Mouse (Mus musculus): Measurements from ENCODE around the gene Trub2. TPM values are rescaled to one million over a fixed set of nuclear protein-coding genes. Genes with fewer than 3 reads are reported as not detected.

Gene Trub2
- total and polyA plus RNA-seq, 3 experiments, result 40.9 to 44.7 TPM; not detected in 1

DNA sequence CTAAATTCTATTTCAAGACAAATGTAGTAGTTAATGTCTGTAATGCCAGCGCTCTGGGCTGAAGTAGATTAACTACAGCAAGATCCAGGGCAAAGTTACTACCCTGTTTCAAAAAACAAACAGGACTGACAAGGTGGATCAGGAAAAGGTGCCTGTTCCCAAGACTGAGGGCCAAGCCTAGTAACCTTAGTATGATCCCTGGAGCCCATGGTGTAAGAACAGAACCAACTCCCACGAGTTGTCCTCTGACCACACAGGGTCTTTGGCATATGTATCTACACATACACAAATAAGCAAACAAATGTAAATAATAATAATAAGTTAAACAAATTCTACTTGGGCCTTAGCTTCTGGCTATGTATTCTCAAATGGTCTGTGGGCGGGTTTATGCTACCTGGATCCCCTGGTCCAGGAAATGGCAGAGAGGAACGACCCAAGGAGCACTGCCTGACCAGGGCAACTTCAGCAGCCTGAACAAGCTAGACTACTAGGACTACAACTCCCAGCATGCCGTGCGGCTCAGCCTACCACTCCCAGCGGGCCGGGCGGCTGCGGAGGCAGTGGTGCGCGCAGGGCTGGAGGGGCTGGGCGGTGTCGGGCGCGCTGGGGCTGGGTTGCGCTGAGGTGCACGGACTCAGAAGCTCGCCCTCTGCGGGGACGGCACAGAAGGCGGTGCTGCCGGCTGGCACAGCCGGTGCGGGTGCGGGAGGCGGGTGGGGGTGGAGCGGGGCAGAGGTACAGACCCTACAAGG is 13.9 kb upstream of the Trub2 start, which contains the start of gene Slc27a4 (continued):
- TF ChIP-seq GATA1 (IDR thresholded peaks at IDR 0.05; ENCODE audit: low read depth, low read length), result no peak
- TF ChIP-seq BHLHE40 (IDR thresholded peaks at IDR 0.05; ENCODE audit: borderline replicate concordance, low read depth, low read length), result no peak
- TF ChIP-seq USF1 (IDR thresholded peaks at IDR 0.05; ENCODE audit: low read depth, low read length), result 0 out of 2 replicates have a peak, but pooled peaks have one; percentile 29

DNA sequence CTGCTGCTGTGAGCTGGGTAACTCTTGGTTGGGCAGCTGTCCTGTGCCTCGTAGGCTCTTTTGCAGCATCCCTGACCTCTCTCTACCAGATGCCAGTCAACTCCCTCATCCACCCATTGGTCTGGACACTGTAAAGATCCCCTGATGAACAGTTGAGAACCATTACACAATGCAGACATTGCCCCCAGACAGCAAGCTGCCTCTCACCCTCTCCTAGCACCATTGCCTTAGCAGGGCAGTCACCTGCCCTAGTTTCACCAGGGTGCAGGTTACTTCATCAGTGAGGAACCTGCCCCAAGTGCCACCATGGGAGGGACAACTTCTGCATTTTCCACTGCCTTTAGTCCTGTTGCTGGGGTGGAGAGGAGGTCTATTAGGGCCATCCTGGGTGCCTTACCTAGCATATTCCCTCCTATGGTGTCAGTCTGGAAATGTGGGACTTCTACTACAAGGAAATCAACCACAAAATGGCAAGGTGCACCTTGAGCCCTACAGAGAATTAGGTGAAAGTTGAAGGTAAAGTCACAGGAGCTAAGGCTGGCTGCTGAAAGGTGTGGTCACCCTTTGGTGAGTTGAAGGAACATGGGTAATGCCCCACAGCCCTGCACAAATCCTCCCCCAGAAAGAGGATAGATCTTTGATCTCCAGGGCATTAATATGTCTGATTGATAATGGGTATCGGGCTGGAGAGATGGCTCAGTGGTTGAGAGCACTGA is 4.6 kb upstream of the Trub2 start:
- TF ChIP-seq SIN3A (IDR thresholded peaks at IDR 0.05; ENCODE audit: low read length) (no peak), HCFC1 (IDR thresholded peaks at IDR 0.05; ENCODE audit: low read depth, low read length) (no peak), MXI1 (IDR thresholded peaks at IDR 0.05; ENCODE audit: low read depth, low read length) (no peak), NRF1 (IDR thresholded peaks at IDR 0.05; ENCODE audit: insufficient read depth, low read depth, low read length, poor library complexity, severe bottlenecking) (no peak), USF1 (IDR thresholded peaks at IDR 0.05; ENCODE audit: low read depth, low read length) (no peak), MYB (IDR thresholded peaks at IDR 0.05; ENCODE audit: low read depth, low read length) (no peak), MAZ (IDR thresholded peaks at IDR 0.05; ENCODE audit: low read depth, low read length) (no peak), TAL1 (IDR thresholded peaks at IDR 0.05; ENCODE audit: low read length) (no peak)
- no peaks in the 10 kb centered on the region; the same call in 1 of the 2 replicates for H3K79me2 ChIP-seq (ENCODE audit: control insufficient read depth, insufficient read depth, low read length, poor library complexity)
- no peak overlapping the region for H3K27ac ChIP-seq (ENCODE audit: control insufficient read depth, low read depth, low read length)
- no peak for DNase-seq (ENCODE audit: low read depth, low spot score)
- peaks cover 0 to 3% of the 10 kb centered on the region in 2 experiments; a peak in 1 of 4 replicates for H3K4me1 ChIP-seq (ENCODE audit: control insufficient read depth in 1 of 2, insufficient read depth in 2 of 2, low read length in 2 of 2)
- no peaks in the 10 kb centered on the region for H3K27me3 ChIP-seq (ENCODE audit: control insufficient read depth in 1 of 2, insufficient read depth in 2 of 2, low read length in 2 of 2)
- peaks cover 0 to 4% of the 10 kb centered on the region in 2 experiments; a peak in 1 of 4 replicates for H3K36me3 ChIP-seq (ENCODE audit: control insufficient read depth in 1 of 2, insufficient read depth in 2 of 2, low read length in 2 of 2)
- no peak overlapping the region for H3K9ac ChIP-seq (ENCODE audit: control insufficient read depth, low read depth, low read length, poor library complexity, severe bottlenecking)
- no peaks in the 10 kb centered on the region for H3K9me3 ChIP-seq (replicated peaks; ENCODE audit: insufficient read depth, low read length)
- H3K4me3 ChIP-seq (ENCODE audit: control insufficient read depth in 1 of 2, insufficient read depth in 1 of 2, low read depth in 2 of 2, low read length in 2 of 2), result no peak overlapping the region

DNA sequence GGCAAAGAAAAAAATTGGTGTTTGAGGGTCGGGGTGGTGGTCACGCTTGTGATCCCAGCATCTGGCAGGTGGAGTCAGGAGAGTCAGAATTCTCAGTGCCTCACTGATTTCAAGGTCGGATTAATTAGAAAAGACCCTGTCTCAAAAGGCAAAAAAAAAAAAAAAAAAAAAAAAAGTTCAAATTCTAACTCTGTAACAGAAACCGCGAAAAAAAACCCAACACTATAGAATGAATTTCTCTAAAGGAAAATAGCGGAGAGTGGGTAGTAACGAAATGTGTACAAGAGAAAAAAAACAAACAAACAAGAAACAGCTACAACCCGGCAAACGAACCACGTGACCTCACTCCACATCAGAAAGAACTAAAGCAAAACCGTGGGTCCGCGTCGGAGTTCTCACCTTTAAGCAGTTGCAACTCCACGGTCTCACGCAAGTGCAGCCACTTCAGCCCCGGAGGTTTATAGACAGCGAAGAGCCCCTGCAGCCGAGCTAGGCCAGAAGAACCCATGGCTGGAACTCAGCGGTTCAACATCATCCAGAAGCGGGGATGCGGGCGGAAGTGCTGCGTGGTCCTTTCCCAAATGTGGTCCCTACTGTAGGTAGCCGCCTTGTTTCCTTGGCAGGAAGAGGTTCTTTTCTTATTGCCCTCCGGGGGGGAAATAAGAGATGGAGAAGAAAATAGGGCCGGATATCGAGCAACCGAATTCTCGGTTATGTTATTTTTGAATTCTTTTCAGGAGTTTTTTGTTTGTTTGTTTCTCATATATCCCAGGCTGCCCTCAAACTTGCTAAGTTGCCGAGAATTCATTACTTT is 991 bp downstream of the Trub2 start, which contains the start of gene Coq4:
TSS of gene Coq4 (plus strand) at position 390 of the 814 bp plus-strand sequence.
- H3K27me3 ChIP-seq (ENCODE audit: control insufficient read depth in 1 of 2, insufficient read depth in 2 of 2, low read length in 2 of 2), result no peaks in the 10 kb centered on the region
- H3K4me3 ChIP-seq (ENCODE audit: control insufficient read depth in 1 of 2, insufficient read depth in 1 of 2, low read depth in 2 of 2, low read length in 2 of 2), result peak within 1 kb of the TSS; percentile 68 to 97
- H3K9ac ChIP-seq (ENCODE audit: control insufficient read depth, low read depth, low read length, poor library complexity, severe bottlenecking), result peak within 1 kb of the TSS; percentile 88
- H3K27ac ChIP-seq (ENCODE audit: control insufficient read depth, low read depth, low read length), result peak within 1 kb of the TSS; percentile 78
- peaks cover 14% of the 10 kb centered on the region for H3K79me2 ChIP-seq (ENCODE audit: control insufficient read depth, insufficient read depth, low read length, poor library complexity)
- H3K4me1 ChIP-seq (ENCODE audit: control insufficient read depth in 1 of 2, insufficient read depth in 2 of 2, low read length in 2 of 2), result peaks cover 0 to 9% of the 10 kb centered on the region in 2 experiments; a peak in 2 of 4 replicates
- no peaks in the 10 kb centered on the region for H3K9me3 ChIP-seq (replicated peaks; ENCODE audit: insufficient read depth, low read length)
- peak; percentile 97 for DNase-seq (ENCODE audit: low read depth, low spot score)
- peaks cover 5 to 10% of the 10 kb centered on the region in 2 experiments; a peak in 3 of 4 replicates for H3K36me3 ChIP-seq (ENCODE audit: control insufficient read depth in 1 of 2, insufficient read depth in 2 of 2, low read length in 2 of 2)
- TF ChIP-seq KAT2A (conservative IDR thresholded peaks at IDR 0.05; ENCODE audit: low read depth, low read length), result peak; percentile 66; the same call in 1 of the 2 replicates
- TF ChIP-seq GATA1 (IDR thresholded peaks at IDR 0.05; ENCODE audit: low read depth, low read length), result peak; percentile 40; the same call in 1 of the 2 replicates
- TF ChIP-seq TCF12 (IDR thresholded peaks at IDR 0.05; ENCODE audit: low read depth, low read length), result peak; percentile 75; the same call in 1 of the 2 replicates
- no peak for TF ChIP-seq CTCF (IDR thresholded peaks at IDR 0.05 in 2 of 3, conservative IDR thresholded peaks at IDR 0.05 in 1 of 3; ENCODE audit: control insufficient read depth in 1 of 3, insufficient read depth in 1 of 3, low read depth in 2 of 3, low read length in 3 of 3, poor library complexity in 1 of 3, severe bottlenecking in 1 of 3)
- TF ChIP-seq SIN3A (IDR thresholded peaks at IDR 0.05; ENCODE audit: low read length), result peak; percentile 81
- TF ChIP-seq CHD1 (IDR thresholded peaks at IDR 0.05; ENCODE audit: low read depth, low read length), result no peak
- TF ChIP-seq E2F4 (IDR thresholded peaks at IDR 0.05; ENCODE audit: borderline replicate concordance, low read depth, low read length), result no peak
- peak; percentile 94 for TF ChIP-seq USF1 (IDR thresholded peaks at IDR 0.05; ENCODE audit: low read depth, low read length)
- peak; percentile 92 for TF ChIP-seq MAX (IDR thresholded peaks at IDR 0.05; ENCODE audit: low read length)
- TF ChIP-seq POLR2A (IDR thresholded peaks at IDR 0.05; ENCODE audit: control insufficient read depth in 1 of 2, insufficient read depth in 1 of 2, low read depth in 1 of 2, low read length in 2 of 2, poor library complexity in 1 of 2), result peak; percentile 82 to 90
- TF ChIP-seq MAZ (IDR thresholded peaks at IDR 0.05; ENCODE audit: low read depth, low read length), result no peak
- peak; percentile 93 for TF ChIP-seq HCFC1 (IDR thresholded peaks at IDR 0.05; ENCODE audit: low read depth, low read length)
- TF ChIP-seq RAD21 (IDR thresholded peaks at IDR 0.05; ENCODE audit: low read depth, low read length), result no peak
- no peak for TF ChIP-seq RCOR1 (IDR thresholded peaks at IDR 0.05; ENCODE audit: low read depth, low read length)
- peak; percentile 96 for TF ChIP-seq MXI1 (IDR thresholded peaks at IDR 0.05; ENCODE audit: low read depth, low read length)
- TF ChIP-seq USF2 (IDR thresholded peaks at IDR 0.05; ENCODE audit: borderline replicate concordance in 1 of 2, insufficient read depth in 1 of 2, low read depth in 1 of 2, low read length in 2 of 2), result peak; percentile 33 to 81; a peak in 3 of 4 replicates
- TF ChIP-seq ELF1 (IDR thresholded peaks at IDR 0.05; ENCODE audit: low read depth, low read length), result peak; percentile 83
- TF ChIP-seq MYC (IDR thresholded peaks at IDR 0.05; ENCODE audit: low read depth, low read length), result peak; percentile 84
- TF ChIP-seq ZNF384 (IDR thresholded peaks at IDR 0.05; ENCODE audit: low read depth, low read length), result peak; percentile 84

All from MEL (cell line).